Mouse (Mus musculus) liver, postnatal 0 days (tissue): ENCODE data around the gene Cdh10.

Experiments used
- CTCF ChIP-seq: sonication (generic); IDR thresholded peaks from 2 replicates; pipeline ENCODE4 v1.5.1; 2016; ENCODE audit warnings: antibody characterized with exemption, low read depth
- EP300 ChIP-seq: IDR thresholded peaks from 2 replicates; pipeline ENCODE4 v1.6.1; 2016; ENCODE audit warnings: antibody characterized with exemption, low read depth, mild to moderate bottlenecking

- TF ChIP-seq CTCF (no peak), EP300 (no peak)
These were observed 71.6 kb downstream of the Cdh10 start for GRCm38 (mm10) chr15:18890358-18890757.
